Mouse (Mus musculus) T-helper 17 cell (primary cell): ENCODE data around the gene Ush2a.

Experiments
- in situ Hi-C, 2 experiments: fragments of 300-600 bp; cut with MboI, MseI; formaldehyde crosslinking; loops; 1 replicate in 1 of 2; 2 replicates in 1 of 2; pipeline ENCODE4 v1.15.1; 2025; ENCODE audit warnings: high pct_unique_total_duplicates in 2 of 2

Ush2a gene

GRCm38 (mm10) chr1:188539621-188540020 lies 277.8 kb downstream of the Ush2a start:
- in situ Hi-C loops = no loop called here

GRCm38 (mm10) chr1:188541492-188541891 lies 279.7 kb downstream of the Ush2a start:
- in situ Hi-C loops = no loop called here

DNA sequence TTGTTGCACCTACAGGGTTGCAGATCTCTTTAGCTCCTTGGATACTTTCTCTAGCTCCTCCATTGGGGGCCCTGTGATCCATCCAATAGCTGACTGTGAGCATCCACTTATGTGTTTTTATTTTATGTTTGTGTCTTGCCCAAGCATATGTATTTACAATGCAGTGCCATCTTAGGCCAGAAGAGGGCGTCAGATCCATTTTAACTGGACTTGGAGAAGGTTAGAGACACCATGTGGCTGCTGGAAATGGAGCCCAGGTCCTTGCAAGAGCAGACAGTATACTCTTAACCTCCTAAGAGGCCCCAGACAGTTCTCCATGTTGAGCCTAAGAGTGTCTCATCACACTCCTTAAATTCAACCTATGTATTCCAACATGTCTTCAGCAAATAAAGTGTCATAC lies 281.5 kb downstream of the Ush2a start:
- in situ Hi-C loops = no loop called here

GRCm38 (mm10) chr1:188549686-188550085 lies 287.9 kb downstream of the Ush2a start:
- in situ Hi-C loops = no loop called here

DNA sequence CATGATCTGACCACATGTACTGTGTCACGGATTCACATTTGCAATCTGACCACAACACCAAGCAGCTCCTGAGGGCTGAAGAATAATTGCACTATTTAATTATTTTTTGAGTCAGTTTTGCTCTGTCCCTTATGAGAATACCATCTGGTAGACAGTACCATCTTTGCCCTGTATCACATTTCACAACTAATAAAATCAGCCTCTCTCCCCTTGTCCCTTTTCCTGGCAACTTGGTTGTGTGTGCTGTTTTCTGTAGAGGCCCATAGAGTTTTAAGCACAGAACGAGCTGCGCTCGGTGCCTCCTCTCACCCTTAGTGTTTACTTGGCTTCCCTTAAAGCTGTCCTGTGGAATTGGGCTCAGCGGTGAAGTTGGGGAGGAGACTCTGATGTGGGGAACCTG lies 290.0 kb downstream of the Ush2a start:
- in situ Hi-C loops = no loop called here

GRCm38 (mm10) chr1:188558911-188559310 lies 297.1 kb downstream of the Ush2a start:
- in situ Hi-C loops = no loop called here

- in situ Hi-C loops = no loop called here
Observed at GRCm38 (mm10) chr1:188566229-188566628, 304.4 kb downstream of the Ush2a start.

- in situ Hi-C loops = no loop called here
Observed at GRCm38 (mm10) chr1:188567486-188567885, 305.7 kb downstream of the Ush2a start.

DNA sequence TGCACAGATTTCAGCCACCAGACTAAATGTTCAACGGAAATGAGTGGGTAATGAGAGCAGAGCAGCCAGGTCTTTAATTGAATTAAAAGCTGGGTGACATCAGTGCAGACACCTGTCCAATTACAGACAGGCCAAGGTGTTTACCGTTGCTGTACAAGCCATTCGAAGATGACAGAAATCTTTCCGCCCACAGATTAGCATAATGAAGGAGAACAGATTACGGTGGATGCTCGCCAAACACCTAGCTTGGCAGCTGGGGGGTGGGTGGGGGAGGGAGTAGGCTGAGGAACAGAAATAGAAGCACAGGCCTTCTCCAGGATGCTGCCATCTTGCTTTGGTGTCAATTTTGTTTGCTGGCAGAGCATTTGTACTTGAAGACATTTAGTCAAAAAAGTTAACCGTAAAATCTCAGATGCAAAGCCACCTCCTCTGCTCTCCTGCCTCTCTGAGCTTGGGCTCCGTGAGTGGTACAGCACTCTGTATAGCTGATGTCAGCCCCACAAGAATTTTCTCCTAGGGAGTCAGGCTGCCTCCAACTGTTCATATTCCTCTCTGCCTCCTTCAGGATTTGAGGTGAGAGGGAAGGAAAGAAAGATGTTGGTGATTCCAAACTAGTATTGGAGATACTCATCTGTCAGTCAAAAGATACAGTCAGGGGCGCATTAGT lies 306.6 kb downstream of the Ush2a start:
- in situ Hi-C loops = no loop called here

DNA sequence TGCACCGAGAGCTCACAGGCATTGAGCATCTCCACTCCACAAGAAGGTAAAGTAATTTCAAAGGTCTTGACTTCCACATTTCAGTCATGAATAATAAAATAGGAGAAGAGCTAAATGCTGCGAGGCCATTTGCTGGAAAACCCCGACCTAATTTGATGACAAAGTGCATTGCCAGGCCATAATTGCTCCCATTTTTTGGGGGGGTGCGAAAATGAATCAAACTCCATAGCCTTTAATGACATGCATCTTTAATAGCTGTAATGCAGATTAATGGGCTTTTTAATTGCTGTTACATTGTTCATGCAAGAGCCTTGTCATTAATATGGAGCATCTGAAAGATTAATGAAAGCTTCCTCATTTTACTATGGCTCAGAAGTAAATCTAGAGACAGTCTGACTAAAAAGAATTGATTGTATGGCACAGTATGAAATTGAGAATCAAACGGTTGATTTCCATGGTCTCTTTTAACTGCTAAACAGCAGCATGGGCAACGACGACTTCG lies 314.5 kb downstream of the Ush2a start:
- in situ Hi-C loops = no loop called here

GRCm38 (mm10) chr1:188577376-188577775 lies 315.6 kb downstream of the Ush2a start:
- in situ Hi-C loops = no loop called here

DNA sequence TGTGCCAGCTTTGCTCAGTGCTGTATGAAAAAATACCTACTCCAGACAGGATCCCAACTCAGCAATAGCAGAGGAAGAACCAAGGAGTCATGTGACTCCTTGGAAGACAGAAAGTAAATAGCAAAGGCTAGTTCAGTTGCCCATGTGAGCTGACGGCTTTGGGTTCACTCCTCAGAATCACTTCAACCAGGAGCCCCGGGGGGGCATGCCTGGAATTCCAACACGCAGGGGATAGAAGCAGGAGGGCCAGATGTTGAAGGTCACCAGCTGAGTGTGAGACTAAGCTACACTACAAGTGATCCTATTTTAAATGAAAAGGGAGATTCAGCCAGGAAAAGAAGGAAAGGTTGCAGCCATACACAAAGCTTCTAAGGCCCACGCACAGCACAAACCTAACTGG lies 319.3 kb downstream of the Ush2a start:
- in situ Hi-C loops = no loop called here

DNA sequence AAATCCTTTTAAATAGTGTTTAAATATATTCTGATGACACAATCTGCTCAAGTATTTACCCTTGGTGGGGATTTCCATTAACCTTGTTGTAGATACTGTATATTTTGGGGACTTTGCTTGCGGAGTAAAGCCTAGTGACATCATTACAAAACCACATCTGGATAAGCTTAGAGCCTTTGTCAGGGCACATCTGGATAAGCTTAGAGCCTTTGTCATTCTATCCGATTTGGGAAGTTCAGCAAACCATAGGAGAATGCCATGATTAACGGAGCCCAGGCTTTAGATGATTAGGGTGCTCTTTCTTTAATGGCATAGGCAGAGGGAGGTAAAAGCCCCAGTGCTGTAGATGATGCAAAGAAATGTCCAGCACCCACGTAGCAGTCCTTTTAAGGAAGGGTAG lies 333.4 kb downstream of the Ush2a start:
- in situ Hi-C loops = no loop called here

DNA sequence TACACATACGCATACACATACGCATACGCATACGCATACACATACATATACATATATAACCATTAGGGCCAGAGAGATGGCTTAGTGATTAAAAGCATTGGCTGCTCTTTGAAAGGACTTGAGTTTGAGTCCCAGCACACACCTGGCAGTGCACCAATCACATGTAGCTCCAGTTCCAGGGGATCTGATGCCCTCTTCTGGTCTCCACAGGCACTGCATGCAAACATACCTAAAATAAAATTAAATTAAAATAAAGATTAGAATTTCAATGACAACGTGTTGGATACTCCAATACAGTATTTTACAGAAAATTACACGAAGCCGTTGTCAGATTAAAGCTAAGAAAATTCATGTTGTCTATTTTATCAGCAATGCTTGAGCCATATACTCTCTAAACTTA lies 336.2 kb downstream of the Ush2a start:
- in situ Hi-C loops = no loop called here

- in situ Hi-C loops = no loop called here
Observed at GRCm38 (mm10) chr1:188599134-188599533, 337.3 kb downstream of the Ush2a start.

DNA sequence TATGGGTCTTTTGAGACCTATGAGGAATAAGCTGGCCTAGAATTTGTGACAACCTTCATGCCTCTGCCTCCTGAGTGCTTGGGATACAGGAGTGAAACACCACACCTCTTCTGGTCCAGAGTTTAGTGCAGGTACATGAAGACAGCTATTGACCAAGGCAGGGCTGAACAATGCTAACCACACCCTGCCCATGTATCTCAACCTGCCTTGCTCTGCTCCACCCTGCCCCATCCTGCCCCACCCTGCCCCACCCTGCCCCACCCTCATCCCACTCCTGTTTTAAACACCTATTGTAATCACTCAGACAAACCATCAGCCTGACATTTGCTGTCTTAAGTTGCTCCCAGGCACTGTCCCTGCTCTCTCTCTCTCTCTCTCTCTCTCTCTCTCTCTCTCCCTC lies 344.6 kb downstream of the Ush2a start:
- in situ Hi-C loops = no loop called here

- in situ Hi-C loops = no loop called here
Observed at GRCm38 (mm10) chr1:188616547-188616946, 354.7 kb downstream of the Ush2a start.

- in situ Hi-C loops = no loop called here
Observed at GRCm38 (mm10) chr1:188633736-188634135, 371.9 kb downstream of the Ush2a start.

DNA sequence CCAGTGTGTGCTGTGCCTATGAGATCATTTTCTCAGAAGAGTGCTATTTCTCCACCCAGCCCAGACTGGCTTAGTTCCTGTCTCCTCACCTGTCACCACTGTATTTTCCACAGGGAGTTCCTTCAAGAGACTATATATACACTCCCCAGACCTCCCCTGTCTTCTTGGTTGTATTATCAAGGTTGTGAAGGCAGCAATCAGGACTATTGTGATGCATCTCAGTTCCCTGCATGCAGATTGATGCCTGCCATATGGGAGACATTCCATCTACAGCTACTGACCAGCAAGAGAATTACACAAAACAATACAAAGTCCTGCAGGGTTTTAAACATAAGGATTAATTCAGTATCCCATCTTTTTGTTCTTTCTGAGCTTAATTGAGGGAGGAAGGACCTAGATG lies 377.8 kb downstream of the Ush2a start:
- in situ Hi-C loops = no loop called here

GRCm38 (mm10) chr1:188643156-188643555 lies 381.3 kb downstream of the Ush2a start:
- in situ Hi-C loops = no loop called here

GRCm38 (mm10) chr1:188653001-188653400 lies 391.2 kb downstream of the Ush2a start:
- in situ Hi-C loops = no loop called here

- in situ Hi-C loops = no loop called here
Observed at GRCm38 (mm10) chr1:188656121-188656520, 394.3 kb downstream of the Ush2a start.

- in situ Hi-C loops = no loop called here
Observed at GRCm38 (mm10) chr1:188659159-188659558, 397.3 kb downstream of the Ush2a start.

- in situ Hi-C loops = no loop called here
Observed at GRCm38 (mm10) chr1:188660339-188660738, 398.5 kb downstream of the Ush2a start.
